Mouse (Mus musculus) inflammation-experienced regulatory T-cells (primary cell): ENCODE results near the gene 1600014C23Rik. TPM values are rescaled to one million over a fixed set of nuclear protein-coding genes. Genes with fewer than 3 reads are reported as not detected.

Experiments used
- polyA plus RNA-seq, 2 experiments: library from polyadenylated mRNA; unstranded; fragments of 100-300 nt; shearing (Covaris generic); gene quantifications; one replicate each; pipeline ENCODE4 v1.2.1; 2017

Gene 1600014C23Rik
- polyA plus RNA-seq, result not detected

DNA sequence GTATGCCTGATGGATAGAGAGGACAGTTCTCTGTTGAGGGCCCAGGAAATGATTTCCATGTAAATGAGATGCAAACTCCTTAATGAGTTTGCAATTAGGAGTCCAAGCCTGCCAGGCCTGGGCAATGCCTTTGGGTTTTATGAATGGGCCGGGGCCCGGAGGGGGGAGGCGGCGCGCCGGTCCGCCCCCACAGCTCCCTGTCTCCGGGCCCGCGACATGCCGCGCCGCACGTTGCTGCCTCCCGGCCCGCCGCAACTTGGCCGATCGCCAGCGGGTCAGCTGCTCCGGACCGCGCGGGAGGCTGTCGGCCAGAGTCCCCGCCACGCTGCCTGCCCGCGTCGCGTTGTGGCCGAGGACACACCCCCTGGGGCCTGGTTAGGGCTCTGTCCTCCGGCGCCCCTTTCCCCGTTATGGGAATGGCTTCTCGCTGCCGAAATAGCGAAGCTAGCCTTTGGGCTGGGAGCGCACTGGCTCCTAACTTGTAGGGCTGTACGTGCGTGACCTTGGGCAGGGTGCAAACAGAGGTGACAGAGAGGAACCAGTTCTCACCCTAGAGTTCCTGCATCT, at the start of gene 1600014C23Rik:
Gene 1600014C23Rik, minus strand, starts transcription at position 110 of the 567 bp plus-strand sequence.

DNA sequence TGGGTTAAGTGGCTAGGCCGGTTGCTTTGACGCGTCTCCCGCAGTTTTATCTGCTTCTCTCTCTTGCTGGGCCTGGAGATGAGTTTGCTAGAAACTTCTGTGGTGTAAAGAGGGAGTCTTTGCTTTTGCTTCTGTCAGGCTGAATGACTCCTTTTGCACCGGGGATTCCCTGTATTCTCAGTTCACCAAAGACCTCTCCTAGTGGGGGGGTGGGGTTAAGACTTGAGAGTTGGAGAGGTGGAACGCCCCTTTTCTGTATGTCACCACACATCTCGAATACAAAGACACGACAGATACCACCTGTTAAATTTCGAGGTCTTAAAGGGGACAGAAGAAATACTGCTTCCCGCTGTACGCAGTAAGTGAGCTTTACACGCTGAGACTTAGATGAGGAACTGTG, 46.9 kb downstream of the 1600014C23Rik start, which contains the start of gene Tmem63b:
Gene Tmem63b, minus strand, starts transcription at position 190 of the 400 bp plus-strand sequence.

DNA sequence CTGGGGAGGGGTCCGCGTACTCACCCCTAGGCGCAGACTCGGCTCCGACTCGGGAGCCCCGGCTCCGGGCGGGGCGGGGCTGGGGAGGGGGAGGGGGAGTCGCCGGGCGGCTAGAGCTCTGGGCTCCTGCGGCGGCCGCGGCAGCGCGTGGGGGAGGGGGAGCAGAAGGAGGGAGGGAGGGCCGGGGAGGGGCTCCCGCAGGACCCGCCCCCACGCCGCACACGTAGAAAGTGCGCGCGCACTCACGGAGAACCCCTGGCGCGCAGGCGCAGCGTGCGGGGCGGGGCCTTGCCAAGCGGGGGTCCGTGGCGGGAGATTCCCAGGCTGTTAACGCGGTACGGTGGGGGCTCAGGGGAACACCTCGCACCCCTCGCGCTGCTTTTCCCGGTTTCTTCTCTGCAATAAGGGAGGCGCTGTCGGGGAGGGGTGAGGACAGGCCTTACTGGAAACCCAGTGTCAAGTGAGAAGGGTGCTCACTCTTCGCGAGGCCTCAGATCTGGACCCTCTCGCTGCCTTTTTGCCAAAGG, 47.5 kb downstream of the 1600014C23Rik start, which contains the start of gene Mrpl14:
Gene Mrpl14, plus strand, starts transcription at position 230 of the 527 bp plus-strand sequence.

Other genes with a start within 250 kb of the 1600014C23Rik start
- gene Aars2, start 227.0 kb downstream of the 1600014C23Rik start, polyA plus RNA-seq, result 10 to 100 TPM; 10.9 to 19.2 TPM
- under 1 TPM in 1 of 2 experiments, not detected in 1; 0.15 TPM for gene Tcte1, start 210.4 kb downstream of the 1600014C23Rik start, polyA plus RNA-seq
- under 1 TPM in 1 of 2 experiments, not detected in 1; 0.95 TPM for gene Tmem151b, start 184.2 kb downstream of the 1600014C23Rik start, polyA plus RNA-seq
- gene Nfkbie, start 178.1 kb downstream of the 1600014C23Rik start, polyA plus RNA-seq, result 10 to 100 TPM; 60.9 to 66.6 TPM
- 10 to 100 TPM; 60.0 to 69.0 TPM for gene Slc35b2, start 170.0 kb downstream of the 1600014C23Rik start, polyA plus RNA-seq
- 1,000 to 10,000 TPM in 1 of 2 experiments, 100 to 1,000 TPM in 1; 784 to 1,058 TPM for gene Hsp90ab1, start 160.6 kb downstream of the 1600014C23Rik start, polyA plus RNA-seq
- 100 to 1,000 TPM; 102 to 129 TPM for gene Slc29a1, start 134.2 kb downstream of the 1600014C23Rik start, polyA plus RNA-seq
- not detected for gene Mymx, start 131.7 kb downstream of the 1600014C23Rik start, polyA plus RNA-seq
- gene Capn11, start 74.5 kb downstream of the 1600014C23Rik start, polyA plus RNA-seq, result 1 to 10 TPM in 1 of 2 experiments, under 1 TPM in 1; 0.70 to 1.0 TPM
- gene Mrpl14, start 47.5 kb downstream of the 1600014C23Rik start, polyA plus RNA-seq, result 10 to 100 TPM; 69.1 to 69.2 TPM
- 10 to 100 TPM in 1 of 2 experiments, 1 to 10 TPM in 1; 9.2 to 13.5 TPM for gene Tmem63b, start 46.9 kb downstream of the 1600014C23Rik start, polyA plus RNA-seq